Mouse (Mus musculus) intestine, postnatal 0 days (tissue): Measurements from ENCODE around the gene Col26a1. TPM values are rescaled to one million over a fixed set of nuclear protein-coding genes. Genes with fewer than 3 reads are reported as not detected.

Experiments used
- ATAC-seq: fragments of 200-750 bp; cut with Nextera tagmentation; 2 replicates; pipeline ENCODE4 v1.8.0; 2017; ENCODE audit warnings: mild to moderate bottlenecking, moderate TSS enrichment, moderate library complexity
- H3K27ac ChIP-seq: fragments of 300-500 bp; sonication (generic); 2 replicates; pipeline ENCODE4 v1.5.1; 2014; ENCODE audit warnings: mild to moderate bottlenecking, low read depth, low read length, moderate library complexity
- H3K27me3 ChIP-seq: fragments of 300-500 bp; sonication (generic); replicated peaks from 2 replicates; pipeline ENCODE4 v1.6.1; 2014; ENCODE audit warnings: low read length, mixed read lengths; ENCODE audit not compliant: control insufficient read depth, insufficient read depth
- H3K36me3 ChIP-seq: fragments of 300-500 bp; sonication (generic); 2 replicates; pipeline ENCODE4 v1.6.1; 2014; ENCODE audit warnings: mild to moderate bottlenecking, moderate library complexity; ENCODE audit not compliant: control insufficient read depth, insufficient read depth
- H3K4me1 ChIP-seq: fragments of 300-500 bp; sonication (generic); replicated peaks from 2 replicates; pipeline ENCODE4 v1.6.1; 2014; ENCODE audit warnings: antibody characterized with exemption, low read length, mixed read lengths; ENCODE audit not compliant: control insufficient read depth, insufficient read depth
- H3K4me2 ChIP-seq: fragments of 300-500 bp; sonication (generic); replicated peaks from 2 replicates; pipeline ENCODE4 v1.6.1; 2014; ENCODE audit warnings: low read depth, mild to moderate bottlenecking, moderate library complexity
- H3K4me3 ChIP-seq: fragments of 300-500 bp; sonication (generic); 2 replicates; pipeline ENCODE4 v1.5.1; 2014; ENCODE audit warnings: low read depth, low read length
- H3K9ac ChIP-seq: fragments of 300-500 bp; sonication (generic); 2 replicates; pipeline ENCODE4 v1.6.1; 2014; ENCODE audit warnings: mild to moderate bottlenecking, low read depth, low read length
- H3K9me3 ChIP-seq: fragments of 300-500 bp; sonication (generic); 2 replicates; pipeline ENCODE4 v1.6.1; 2016; ENCODE audit warnings: mixed run types; ENCODE audit not compliant: control insufficient read depth
- CTCF ChIP-seq: sonication (generic); IDR thresholded peaks from 2 replicates; pipeline ENCODE4 v1.5.1; 2016; ENCODE audit warnings: low read depth, mild to moderate bottlenecking, control low read depth, antibody characterized with exemption, moderate library complexity
- WGBS: fragments of 180-500 bp; shearing (Covaris S2); extraction: QIAGEN DNeasy Blood & Tissue Kit; methylation state at CpG from one replicate; pipeline ENCODE4 v1.1.7; 2014; 5-methylcytosine and 5-hydroxymethylcytosine counted together
- polyA plus RNA-seq: library from polyadenylated mRNA; unstranded; fragments of >200 nt; fragmentation: Nextera tagmentation; extraction: Ambion mirVana; gene quantifications from 2 replicates; pipeline ENCODE4 v1.2.1, GENCODE M21; 2015

Gene Col26a1
- 2.2 and 2.7 TPM in 2 replicates for polyA plus RNA-seq

DNA sequence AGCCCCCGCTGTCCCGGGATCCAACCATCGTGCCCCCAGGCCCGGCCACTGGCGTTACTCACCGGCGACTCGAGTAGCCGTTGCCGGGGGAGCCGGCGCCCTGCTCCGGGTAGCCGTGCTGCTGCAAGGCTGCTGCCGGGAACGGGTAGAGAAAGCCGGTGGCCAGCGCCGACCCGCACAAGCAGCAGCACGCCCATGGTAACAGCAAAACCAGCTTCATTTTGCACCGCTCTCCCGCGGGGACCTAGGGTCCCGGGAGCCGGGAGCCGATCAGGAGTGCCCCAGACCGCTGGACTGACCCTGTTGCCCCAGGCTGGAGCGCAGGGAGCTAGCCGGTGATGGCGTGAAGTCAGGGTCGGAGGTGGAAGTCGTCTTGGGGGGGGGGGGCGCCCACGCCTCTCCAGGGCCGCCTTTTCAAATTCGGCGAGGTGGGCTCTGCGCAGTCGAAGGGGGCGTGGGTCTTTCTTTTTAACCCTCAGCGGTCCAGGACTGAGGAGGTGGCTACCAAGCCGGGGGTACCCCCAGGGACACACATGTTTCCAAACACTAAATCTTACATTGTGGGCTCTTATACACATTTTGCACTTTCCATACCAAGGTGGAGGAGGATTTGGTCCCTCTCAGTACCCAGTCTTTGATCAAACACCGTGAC, at the start of gene Col26a1:
Gene Col26a1, minus strand, starts transcription at position 422 of the 652 bp plus-strand sequence.
- Histone ChIP-seq H3K4me1 (no peaks in the 10 kb centered on the region), H3K9ac (no peak within 1 kb of the TSS), H3K36me3 (no peaks in the 10 kb centered on the region), H3K27me3 (peaks cover 33% of the 10 kb centered on the region), H3K4me3 (peak within 1 kb of the TSS; percentile 26), H3K4me2 (peak within 1 kb of the TSS; percentile 63), H3K9me3 (no peaks in the 10 kb centered on the region), H3K27ac (no peak within 1 kb of the TSS)
- peak; percentile 19; the same call in 1 of the 2 replicates for ATAC-seq
- no peak for TF ChIP-seq CTCF
- 3% methylated on average over 42 of the region's 44 CpGs for WGBS

DNA sequence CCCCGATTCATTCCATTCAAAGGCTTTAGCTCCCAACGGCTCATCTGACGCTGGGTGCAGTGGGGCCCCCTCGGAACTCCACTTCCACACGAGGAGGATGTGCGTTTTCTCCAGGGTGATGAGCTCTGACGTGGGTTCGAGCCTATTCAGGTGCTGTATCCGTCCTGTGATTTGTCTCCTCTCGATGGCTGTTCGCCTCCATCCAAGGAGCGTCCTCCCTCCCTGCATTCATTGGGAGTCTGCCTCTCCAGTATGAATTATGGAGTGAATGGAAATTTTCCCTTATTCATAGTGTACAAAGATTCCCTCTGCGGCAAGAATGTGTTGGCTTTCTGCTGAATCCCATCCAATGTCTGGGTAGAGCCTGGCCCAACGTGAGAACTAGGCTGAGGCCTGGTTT, 48.9 kb upstream of the Col26a1 start:
- Histone ChIP-seq H3K4me1 (no peaks in the 10 kb centered on the region), H3K27ac (no peak overlapping the region), H3K9ac (no peak overlapping the region), H3K9me3 (no peaks in the 10 kb centered on the region), H3K27me3 (no peaks in the 10 kb centered on the region), H3K36me3 (no peaks in the 10 kb centered on the region; the same call in 1 of the 2 replicates), H3K4me3 (no peak overlapping the region), H3K4me2 (no peak overlapping the region)
- WGBS, result 84% methylated on average over 14 of the region's 14 CpGs
- TF ChIP-seq CTCF, result no peak
- no peak for ATAC-seq

DNA sequence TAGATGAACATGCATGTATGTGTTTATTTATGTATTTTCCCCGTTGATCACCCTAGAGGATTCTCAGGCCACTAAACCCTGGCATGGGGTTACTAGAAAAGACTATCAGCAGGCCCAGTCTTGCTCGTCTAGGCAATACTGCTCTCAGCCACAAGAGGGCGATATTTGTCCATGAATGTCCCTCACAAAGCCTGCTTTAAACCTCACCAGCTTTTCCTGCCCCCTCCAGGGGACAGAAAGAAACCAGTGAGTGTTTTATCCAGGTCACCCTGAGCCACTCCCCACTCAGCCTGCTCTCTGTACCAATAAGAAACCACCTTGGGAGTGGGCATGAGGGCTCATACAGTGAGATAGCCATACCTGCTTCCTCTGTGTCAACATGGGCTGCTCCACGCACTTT, 46.1 kb upstream of the Col26a1 start:
- peak; percentile 64 for ATAC-seq
- Histone ChIP-seq H3K4me2 (no peak overlapping the region), H3K4me1 (no peaks in the 10 kb centered on the region), H3K4me3 (no peak overlapping the region), H3K27ac (no peak overlapping the region), H3K27me3 (no peaks in the 10 kb centered on the region), H3K36me3 (peaks cover 6% of the 10 kb centered on the region; the same call in 1 of the 2 replicates), H3K9ac (no peak overlapping the region), H3K9me3 (no peaks in the 10 kb centered on the region)
- peak; percentile 96 for TF ChIP-seq CTCF
- WGBS, result 11% methylated on average over 4 of the region's 4 CpGs

DNA sequence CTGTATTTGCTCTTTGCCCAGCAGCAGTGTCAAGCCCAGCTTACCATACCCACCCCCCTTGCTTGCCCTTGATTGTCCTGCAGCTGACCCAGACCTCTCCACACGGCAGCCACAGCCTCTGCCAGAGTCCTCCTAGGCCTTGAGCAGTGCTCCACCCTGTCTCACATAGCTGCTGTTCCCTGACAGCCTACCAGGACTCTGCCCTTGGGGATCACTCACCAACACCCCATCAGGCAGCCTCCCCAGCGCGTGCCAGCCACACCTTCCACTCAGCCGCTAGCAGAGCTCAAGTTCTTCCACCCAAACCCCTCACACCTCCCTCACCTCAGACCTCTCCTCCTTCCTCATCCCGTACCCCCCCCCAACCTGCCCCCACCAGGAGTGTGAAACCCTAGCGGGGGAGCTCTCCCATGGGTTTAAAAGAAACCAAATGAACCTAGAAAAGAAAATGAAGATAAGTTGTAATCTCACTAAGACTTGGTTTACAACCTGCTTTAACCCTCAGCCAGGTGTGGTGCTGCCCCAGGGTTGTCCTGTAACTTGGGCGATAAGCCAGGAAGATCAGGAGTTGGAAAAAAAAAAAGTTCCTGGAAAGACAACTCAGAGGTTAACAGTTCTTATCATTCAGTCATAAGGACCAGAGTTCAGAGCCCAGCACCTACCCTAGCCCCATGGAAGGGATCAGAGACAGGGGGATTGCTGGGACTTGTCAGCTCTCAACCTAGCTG, 40.9 kb upstream of the Col26a1 start:
- ATAC-seq, result peak; percentile 96
- no peaks in the 10 kb centered on the region for H3K27me3 ChIP-seq
- H3K4me3 ChIP-seq, result no peak overlapping the region
- H3K27ac ChIP-seq, result peak overlapping the region; percentile 87
- H3K9me3 ChIP-seq, result no peaks in the 10 kb centered on the region
- WGBS, result 44% methylated on average over 7 of the region's 7 CpGs
- 0 out of 2 replicates have a peak, but pooled peaks cover 3% of the 10 kb centered on the region for H3K4me1 ChIP-seq
- H3K4me2 ChIP-seq, result peak overlapping the region; percentile 41; the same call in 1 of the 2 replicates
- H3K36me3 ChIP-seq, result peaks cover 6% of the 10 kb centered on the region; the same call in 1 of the 2 replicates
- no peak overlapping the region for H3K9ac ChIP-seq
- TF ChIP-seq CTCF, result no peak

DNA sequence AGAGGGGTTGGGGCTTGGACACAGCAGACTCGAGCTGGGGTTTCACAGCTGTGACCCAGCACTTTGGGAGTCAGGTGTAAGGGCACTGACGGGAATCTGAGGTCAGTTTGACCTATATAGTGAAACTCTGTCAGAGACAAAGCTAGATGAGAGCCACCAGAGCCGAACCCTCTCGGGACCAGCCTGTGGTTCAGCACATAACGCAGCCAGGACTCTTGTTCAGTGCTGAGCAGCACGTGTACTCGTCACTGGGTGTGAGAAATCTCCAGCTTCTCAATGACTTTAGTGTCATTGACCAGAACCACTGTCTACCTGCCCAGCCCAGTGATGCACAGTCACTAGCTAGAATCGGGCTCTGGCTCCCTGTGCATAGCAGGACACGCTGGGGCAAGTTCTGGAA, 39.8 kb upstream of the Col26a1 start:
- H3K27me3 ChIP-seq, result no peaks in the 10 kb centered on the region
- ATAC-seq, result no peak
- no peak overlapping the region for H3K27ac ChIP-seq
- 0 out of 2 replicates have a peak, but pooled peaks cover 3% of the 10 kb centered on the region for H3K4me1 ChIP-seq
- H3K9me3 ChIP-seq, result no peaks in the 10 kb centered on the region
- H3K9ac ChIP-seq, result no peak overlapping the region
- TF ChIP-seq CTCF, result no peak
- WGBS, result 82% methylated on average over 9 of the region's 9 CpGs
- H3K4me3 ChIP-seq, result no peak overlapping the region
- peaks cover 6% of the 10 kb centered on the region; the same call in 1 of the 2 replicates for H3K36me3 ChIP-seq
- no peak overlapping the region for H3K4me2 ChIP-seq

DNA sequence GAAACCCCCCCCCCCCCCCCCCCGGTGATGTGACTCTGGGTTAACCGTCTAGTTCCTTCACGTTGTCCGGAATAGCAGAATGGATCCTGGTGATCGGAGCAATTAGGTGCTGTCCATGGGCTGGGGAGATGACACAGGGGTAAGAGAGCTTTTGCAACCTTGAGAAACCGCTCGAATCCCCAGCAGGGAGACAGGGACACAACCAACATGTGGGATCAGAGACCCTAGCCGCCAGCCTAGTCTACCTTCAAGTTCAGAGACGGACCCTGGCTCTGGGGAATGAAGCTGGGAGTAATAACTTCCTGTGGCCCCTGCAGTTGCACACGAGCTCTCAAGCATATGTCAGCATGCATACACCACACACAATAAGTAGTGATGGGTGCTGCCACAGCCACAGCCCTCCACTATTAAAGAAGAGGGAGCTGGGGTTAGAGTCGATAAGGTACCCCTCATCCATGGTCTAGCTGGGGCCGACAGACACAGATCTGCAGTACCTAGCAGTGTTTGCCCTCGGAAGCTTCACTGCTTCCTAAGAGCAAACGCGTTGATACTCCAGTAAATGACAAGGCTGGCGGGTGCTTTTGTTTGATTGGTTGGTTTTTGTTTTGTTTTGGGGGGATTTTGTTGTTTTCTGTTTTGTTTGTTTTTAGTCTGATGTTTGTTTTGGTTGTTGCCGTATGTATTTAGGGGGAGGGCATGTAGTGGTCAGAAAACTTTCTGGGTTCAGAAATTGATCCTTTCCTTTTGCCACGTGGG, 36.7 kb upstream of the Col26a1 start:
- Histone ChIP-seq H3K9ac (peak overlapping the region; percentile 53), H3K27me3 (no peaks in the 10 kb centered on the region), H3K27ac (0 out of 2 replicates have a peak overlapping the region, but pooled peaks have one; percentile 35), H3K4me3 (peak overlapping the region; percentile 65), H3K4me1 (0 out of 2 replicates have a peak, but pooled peaks cover 3% of the 10 kb centered on the region), H3K4me2 (peak overlapping the region; percentile 81), H3K9me3 (no peaks in the 10 kb centered on the region), H3K36me3 (no peaks in the 10 kb centered on the region)
- ATAC-seq, result no peak
- no peak for TF ChIP-seq CTCF
- 21% methylated on average over 18 of the region's 18 CpGs for WGBS
